Mouse (Mus musculus): ENCODE measurements around the gene Cabin1. TPM values are rescaled to one million over a fixed set of nuclear protein-coding genes. Genes with fewer than 3 reads are reported as not detected.

Cabin1 gene
- total RNA-seq (2021): 1 to 10 TPM; 7.7 to 8.0 TPM
- long read RNA-seq, experiment 1, full-length matches to known transcripts: 1 of 10 reads
- long read RNA-seq, experiment 1, partial matches to known transcripts: 2 of 10 reads
- long read RNA-seq, experiment 1, other reads (novel, unspliced or antisense): 7 of 10 reads
- long read RNA-seq, experiment 2, full-length matches to known transcripts: 2 of 5 reads
- long read RNA-seq, experiment 2, partial matches to known transcripts: 2 of 5 reads
- long read RNA-seq, experiment 2, other reads (novel, unspliced or antisense): 1 of 5 reads

DNA sequence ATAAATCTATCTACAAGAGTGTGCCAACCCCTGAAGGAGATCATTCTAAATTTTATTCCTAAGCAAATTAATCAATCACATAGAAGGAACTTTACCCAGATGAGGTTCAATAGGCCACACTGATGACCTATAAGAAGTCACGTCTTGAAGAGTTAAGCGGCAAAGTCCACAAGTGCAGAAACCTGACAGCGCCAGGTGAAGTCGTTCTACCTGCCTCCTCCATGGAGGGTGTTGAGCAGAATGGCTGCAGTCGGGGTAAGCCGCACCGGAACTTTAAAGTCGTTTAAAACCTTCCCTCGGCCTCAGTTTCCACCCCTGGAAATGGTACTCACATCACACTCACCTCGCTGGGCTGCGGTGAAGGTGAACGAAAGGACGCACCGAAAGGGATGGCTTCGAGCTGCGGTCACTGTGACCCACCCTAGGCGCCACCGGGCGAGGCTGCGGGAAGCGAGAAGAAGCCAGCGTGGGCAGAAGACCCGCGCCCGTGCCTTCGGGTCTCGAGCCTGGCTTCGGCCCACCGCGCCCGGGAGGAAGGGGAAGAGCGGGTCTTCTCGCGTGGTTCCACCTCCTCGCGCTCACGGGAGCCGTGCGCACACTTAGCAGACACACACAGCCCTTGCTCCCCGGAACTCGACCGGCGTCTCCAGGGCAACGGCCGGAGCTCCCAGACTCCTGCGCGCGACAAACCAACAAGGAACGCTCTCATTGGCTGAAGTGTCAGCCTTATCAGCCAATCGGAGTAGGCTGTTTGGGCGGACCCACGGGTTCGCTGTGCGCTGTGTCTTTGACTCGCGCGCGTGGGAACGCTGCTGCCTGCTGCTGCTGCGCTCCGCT, at the start of gene Cabin1:
Gene Cabin1, minus strand, starts transcription at position 660 of the 837 bp plus-strand sequence.
- peak; percentile 97 for DNase-seq (ENCODE audit: low spot score)

DNA sequence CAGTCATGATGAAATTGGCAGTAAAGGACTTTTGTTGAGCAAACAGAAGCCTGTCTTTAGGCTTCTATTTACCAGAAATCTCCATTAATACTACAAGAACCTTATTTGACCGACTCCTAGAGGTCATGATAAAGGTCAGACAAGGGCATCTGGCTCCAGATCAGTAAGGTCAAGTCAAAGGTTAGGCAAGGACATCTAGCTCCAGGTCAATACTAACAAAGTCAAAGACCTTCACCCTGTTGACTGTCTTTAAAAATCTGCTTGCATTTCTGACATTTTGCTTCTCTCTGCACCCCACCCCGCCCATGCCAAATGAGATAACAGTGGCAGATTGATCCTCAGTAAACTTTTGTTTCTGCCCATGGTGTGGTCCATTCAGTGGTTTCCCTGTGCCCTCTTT, 40.1 kb upstream of the Cabin1 start:
- DNase-seq (ENCODE audit: low spot score): no peak

DNA sequence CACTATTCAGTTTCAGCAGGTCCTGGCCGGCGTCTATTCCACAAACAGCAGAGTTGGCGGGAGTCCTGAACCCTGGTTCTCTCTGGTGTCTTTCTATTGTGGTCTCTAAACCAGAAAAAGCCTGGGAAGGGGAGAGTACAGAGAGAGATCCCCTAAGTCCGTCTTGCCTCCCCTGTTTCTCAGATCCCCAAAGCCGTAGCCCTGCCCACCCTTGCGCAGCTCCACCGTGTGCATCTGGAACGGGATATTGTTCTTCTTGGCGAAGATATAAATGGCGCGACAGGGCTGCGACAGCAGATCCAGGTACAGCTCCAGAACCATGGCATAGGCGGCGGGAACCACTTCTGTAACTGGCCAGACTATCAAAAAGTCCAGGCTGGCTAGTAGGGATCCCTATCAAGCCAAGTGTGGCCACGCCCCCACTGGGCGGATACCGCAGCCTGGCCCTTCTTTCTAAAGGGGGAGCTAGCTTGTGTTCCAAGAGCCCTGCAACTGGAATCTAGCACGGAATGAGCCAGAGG, 34.1 kb upstream of the Cabin1 start, which contains the start of gene Gstt1:
Gene Gstt1, minus strand, starts transcription at position 409 of the 521 bp plus-strand sequence.
- peak; percentile 76 for DNase-seq (ENCODE audit: low spot score)

DNA sequence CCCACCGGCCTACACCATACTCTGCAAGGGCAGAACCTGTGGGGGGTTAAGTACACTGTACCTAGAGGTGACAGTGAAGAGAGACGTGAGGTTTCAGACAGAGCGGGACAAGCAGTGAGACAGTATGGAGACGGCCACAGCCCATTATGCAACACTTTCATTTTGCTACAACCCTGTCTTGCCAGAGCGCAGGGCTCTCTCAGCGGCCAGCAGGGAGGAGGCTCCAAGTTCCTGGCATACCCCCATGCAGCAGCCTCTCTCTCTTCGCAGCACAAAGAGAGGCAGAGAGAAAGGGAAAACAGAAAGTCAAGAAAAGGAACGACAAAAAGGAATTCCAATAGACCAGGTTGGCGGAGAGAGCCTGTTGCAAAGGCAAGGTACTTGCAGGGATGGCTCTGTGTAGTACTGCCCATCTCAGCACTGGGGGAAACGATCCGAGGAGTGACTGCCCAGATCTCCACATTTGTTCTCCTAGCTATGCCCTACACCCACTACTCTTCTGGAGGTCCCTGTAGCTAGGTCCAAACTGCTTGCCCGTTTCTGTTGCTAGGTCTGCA, 33.6 kb upstream of the Cabin1 start:
- DNase-seq (ENCODE audit: low spot score): peak; percentile 71

DNA sequence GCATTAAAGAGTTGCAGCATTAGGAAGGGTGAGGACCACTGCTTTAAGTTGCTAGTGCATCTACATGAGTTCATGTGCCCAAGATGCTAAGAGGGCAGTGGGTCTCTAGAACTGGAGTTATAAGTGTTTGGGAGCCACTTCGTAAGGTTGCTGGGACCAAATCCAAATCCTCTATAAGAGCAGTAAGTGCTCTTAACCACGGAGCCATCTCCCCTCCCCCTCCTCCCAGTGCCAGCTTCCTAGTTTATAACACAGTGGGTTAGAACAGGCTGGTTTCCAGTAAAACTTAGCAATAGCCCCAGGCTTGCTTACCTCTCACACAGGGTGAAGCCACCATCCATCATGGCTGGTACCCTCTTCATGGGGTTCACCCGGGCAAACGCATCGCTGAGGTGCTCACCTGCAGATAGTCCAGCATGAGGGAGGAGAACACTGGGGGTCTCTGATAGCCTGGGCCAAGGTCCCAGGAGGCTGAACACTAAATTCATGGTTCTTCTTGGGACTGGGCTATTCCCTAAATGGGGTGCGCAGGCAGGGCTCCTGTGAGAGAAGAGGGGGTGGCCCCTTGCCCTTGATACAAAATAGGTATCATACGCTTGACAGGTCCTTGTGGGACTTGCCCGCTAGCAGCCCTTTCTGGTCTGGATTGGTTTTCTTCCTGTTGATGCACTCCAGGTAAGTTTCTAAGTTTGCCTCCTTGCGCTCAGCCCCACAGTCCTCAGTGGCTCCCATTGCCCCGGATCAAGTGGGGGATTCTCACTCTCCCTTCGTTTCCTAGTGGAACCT, 32.8 kb upstream of the Cabin1 start:
- DNase-seq (ENCODE audit: low spot score): no peak

DNA sequence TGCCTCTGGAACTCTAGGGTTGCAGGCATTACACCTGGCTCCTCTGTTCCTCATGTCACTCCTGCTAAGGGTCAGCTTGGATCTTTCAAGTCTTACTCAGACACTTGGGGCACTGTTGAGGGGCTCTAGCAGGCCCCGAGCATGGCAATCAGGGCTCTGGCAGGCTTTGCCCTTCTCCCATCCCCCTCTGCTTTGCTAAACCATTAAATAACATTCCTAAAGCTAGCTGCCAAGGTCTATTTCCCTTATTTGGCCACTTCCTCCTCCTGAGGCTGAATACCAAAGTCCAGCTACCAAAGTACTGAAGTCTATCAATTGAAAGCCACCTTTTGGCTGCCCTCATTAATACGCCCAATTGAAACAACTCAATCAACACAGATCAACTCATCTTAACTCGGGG, 30.7 kb upstream of the Cabin1 start:
- DNase-seq (ENCODE audit: low spot score): no peak

DNA sequence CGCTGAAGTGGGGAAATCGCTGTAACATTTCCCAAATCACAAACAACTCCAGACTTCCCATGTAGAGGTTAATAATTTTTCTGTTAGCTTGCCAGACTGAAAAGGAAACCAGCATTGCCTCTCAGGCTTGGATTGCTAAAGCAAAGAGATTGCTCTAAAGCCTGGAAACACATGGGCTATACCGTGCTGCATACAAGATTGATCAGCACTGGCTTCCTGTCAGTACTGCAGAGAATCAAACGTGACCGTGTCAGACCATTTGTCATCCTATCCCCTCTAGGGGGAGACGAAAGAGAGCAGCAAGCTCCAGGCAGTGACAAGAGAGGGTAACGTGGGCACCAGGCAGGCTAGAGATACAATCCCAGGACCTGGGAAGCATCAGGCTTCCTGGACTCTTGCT, 26.6 kb upstream of the Cabin1 start:
- no peak for DNase-seq (ENCODE audit: low spot score)

DNA sequence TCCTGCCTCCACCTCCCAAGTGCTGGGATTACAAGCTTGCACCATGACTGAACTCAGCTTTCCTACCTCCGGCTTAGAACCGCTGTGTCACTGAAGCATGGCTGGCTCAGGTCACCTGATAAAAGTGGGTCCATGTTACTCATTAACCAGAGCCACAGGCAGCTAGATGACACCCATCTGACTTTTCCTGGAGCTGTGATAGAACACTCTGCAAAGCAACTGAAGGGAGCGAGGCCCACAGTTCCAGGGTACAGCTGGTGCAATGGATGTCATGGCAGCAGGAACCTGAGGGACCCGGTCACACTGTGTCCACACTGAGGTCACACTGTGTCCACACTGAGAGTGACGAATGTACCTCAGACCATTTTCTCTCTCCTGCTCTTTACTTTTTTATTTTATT, 25.7 kb upstream of the Cabin1 start:
- no peak for DNase-seq (ENCODE audit: low spot score)

DNA sequence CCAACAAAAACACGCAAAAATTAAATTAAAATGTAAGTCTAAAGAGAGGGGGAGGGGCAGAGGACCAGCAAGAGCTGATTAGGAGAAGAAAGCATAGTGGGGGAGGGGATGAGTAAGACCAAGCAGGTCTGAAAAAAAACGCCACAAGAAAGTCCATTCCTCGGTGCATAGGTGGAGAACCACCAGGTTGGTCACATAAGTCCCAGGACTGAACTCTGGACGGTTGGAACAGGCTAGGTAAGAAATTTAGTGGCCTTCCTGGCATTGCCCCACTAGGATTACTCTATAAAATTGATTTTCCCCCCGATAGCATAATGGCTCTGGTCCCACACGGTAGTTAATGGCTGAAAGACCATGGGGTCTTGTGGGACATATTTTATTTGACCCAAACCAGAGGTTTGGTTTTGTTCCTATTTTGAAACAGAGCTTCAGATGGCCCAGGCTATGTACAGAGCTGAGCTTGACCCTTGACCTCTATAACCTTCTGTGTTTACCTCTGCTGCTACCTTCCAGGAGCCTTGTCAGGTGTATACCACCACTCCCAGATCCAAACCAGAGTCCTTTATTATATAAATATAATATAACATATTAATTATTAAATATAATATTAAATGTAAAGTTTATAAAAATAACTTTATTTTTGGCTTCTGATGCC, 25.1 kb upstream of the Cabin1 start:
- DNase-seq (ENCODE audit: low spot score): no peak

DNA sequence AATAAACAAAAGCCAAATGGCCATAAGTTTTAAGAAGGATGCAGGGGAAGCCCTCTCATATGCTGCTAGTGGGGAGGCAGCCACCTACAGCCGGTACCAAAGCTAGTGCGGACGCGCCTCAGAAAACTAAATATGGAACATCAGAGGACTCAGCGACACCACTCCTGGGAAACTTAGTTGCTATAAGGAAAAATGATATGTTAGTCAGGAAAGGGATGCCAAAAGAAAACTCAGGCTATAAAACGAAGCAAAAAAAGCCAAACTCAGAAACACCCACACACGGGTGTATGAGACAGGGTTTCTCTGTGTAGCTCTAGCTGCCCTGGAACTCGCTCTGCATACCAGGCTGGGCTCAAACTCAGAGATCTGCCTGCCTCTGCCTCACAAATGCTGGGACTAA, 24.1 kb upstream of the Cabin1 start:
- DNase-seq (ENCODE audit: low spot score): no peak

DNA sequence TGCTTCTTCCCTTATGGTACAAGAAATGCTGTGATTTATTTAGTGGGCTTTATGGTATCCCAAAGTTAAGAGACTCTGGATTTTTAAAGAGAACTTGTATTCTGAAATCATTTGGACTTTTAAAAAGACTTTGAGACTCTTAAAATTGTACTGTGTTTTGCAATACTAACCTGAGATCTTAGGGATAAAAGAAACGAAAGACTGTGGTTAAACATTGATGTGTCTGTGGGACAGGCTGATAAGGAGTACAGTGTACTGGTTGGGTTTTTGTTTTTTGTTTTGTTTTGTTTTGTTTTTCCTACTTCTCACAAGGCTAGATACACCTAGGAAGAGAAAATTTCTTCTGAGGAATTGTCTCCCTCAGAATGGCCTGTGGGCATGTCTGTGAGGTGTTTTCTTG, 21.3 kb upstream of the Cabin1 start:
- DNase-seq (ENCODE audit: low spot score): no peak

DNA sequence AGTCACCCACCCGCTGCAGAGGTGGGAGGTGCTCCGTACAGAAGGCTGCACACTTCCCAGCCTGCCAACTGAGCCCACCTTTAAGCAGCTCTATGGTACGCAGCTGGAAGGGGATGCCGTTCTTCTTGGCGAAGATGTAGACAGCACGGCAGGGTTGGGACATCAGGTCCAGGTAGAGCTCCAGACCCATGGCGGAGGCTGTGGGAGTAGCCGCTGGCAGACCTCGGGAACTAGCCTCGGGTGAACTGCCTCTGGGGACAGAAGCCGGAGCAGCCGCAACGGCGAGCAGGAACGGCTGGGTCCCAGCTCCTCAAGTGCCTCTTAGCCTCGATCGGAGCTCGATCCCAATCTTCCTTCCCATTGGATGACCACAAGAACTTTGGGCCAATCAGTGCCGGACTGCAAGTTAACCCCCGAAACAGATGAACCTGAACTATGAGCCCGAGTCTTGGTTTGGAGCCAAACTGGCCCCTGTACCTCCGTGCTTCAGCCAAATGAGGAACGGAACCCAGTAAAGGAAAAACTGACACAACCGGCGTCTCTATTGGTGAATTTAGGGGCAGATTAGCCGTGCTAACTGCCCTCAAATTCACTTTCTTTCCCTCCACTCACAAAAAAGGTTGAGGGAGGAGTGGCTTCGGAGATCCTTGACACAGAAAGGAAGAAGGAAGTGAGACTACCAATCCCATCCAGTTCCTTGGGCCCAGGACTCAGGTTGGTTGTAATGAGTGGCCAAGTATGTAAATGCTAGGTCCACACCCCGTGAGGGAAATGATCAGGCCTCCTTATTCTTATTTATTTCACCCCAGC, 16.8 kb upstream of the Cabin1 start, which contains the start of the genes Gm20441 and Gstt3:
Gene Gm20441, minus strand, starts transcription at position 186 of the 810 bp plus-strand sequence.
Gene Gstt3, minus strand, starts transcription at position 646 of the 810 bp plus-strand sequence.
- peak; percentile 75 for DNase-seq (ENCODE audit: low spot score)

DNA sequence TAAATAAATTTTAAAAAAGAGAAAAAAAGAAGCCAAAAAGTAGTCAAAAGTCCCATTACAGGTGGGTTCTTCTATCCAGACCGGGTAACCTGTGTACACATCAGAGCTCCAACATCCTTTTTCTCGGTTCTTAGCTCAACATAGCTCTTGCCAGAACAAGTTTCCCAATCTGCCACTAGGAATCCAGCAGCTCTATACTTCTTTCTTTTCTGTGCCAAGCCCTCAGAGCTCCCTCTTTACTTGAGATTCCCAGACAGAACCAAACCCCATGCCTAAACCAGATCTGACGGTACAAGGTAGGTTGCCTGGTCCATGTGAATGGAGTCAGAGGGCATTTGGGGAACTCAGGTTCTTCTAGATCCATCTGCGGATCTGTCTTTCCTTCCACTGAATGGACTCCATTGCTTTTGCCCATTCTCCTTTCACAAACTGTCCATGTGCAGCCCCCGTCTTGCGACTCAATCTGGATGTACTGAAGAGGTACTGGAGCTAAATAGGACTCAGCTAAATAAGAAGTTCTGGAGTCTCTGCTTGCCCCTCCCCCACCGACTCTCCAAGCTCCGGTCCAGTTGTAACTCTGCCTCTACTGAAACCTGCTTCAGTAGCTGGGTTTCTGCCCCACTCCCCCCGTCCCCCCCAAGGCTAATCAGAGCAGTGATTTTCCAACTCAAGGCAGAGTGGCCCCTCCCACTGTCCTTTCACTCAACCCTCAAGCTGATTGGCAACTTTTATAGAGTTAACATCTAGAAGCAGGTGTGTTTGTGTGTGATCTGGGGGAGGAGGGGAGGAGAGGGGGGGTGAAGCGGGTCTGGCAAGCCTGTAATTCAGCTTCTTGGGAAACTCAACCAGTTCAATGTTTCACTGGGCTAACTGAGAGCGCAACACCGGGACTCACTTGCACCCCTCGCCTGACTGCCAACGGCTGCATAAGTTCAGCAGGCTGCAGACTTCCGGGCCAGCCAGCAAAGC, 15.3 kb upstream of the Cabin1 start:
- no peak for DNase-seq (ENCODE audit: low spot score)

DNA sequence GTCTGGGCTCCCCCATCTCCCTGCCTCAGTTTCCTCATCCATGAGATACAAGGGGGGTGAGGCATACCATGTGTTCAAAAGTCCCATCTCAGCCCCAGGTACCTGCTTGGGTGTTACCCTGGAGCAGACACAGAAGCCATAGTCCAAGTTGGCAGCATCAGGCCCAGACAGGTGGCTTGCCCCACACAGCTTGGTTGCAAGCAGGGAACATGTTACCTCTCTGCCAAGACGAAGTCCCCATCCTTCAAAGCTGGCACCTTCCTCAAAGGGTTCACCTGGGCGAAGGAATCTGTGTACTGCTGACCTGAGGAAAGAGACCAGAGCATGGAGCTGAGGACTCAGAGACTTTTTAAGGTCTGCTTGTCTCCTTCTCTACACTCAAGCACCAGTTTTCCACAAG, 13.7 kb upstream of the Cabin1 start:
- DNase-seq (ENCODE audit: low spot score): no peak

DNA sequence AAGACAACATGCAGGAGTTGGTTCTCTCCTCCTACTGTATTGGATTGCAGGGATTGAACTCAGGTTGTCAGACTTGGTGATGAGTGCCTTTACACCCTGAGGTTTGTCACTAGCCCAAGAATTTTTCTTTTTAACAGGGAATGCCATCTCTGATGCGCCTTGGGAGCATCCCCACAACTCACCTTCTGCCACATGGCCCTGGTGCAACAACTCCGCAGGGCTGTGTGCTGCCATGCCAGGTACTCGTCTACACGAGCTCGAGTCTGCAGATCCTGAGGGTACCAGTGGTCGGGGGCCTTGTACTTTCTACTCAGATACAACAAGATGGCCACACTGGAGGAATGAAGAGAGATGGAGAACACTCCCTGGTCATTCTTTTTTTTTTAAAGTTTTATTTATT, 12.4 kb upstream of the Cabin1 start:
- no peak for DNase-seq (ENCODE audit: low spot score)

DNA sequence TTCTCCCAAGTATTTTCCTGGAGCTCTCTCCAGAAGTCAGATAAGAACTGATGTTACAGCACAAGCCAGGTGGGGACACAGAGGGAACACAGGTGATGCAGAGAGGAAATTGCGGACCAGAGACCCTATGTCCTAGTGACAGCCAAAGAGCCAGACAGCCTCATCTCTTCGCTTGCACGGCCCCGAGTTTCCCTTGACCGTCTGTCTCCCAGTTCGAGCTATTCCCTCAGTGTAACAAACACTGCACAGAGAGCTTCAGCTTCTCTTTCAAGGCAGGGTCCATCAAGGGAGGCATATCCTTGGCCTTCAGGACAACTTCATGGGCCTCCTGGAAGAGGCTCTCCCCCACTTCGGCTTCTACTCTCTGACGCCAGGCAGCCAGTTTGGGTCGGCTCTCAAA, 10.4 kb upstream of the Cabin1 start:
- DNase-seq (ENCODE audit: low spot score): no peak

DNA sequence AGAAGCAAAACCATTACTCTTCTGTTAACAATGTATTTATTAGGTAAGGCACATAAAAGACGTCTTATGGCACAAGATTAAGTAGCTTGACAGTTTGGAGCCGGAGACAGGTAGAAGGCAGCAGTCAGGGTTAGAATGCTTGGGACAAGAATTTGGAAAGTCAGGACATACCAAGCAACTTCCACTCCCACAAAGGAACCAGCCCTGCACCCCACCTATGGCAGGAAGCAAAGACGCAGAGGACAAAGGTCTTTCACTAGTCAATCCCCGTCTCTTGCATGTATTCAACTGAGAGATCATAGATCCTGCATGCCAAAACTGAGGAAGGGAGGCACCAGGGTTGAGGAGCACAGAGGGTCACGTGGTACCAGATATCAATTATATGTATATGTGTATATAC, 10.0 kb upstream of the Cabin1 start:
- DNase-seq (ENCODE audit: low spot score): no peak

DNA sequence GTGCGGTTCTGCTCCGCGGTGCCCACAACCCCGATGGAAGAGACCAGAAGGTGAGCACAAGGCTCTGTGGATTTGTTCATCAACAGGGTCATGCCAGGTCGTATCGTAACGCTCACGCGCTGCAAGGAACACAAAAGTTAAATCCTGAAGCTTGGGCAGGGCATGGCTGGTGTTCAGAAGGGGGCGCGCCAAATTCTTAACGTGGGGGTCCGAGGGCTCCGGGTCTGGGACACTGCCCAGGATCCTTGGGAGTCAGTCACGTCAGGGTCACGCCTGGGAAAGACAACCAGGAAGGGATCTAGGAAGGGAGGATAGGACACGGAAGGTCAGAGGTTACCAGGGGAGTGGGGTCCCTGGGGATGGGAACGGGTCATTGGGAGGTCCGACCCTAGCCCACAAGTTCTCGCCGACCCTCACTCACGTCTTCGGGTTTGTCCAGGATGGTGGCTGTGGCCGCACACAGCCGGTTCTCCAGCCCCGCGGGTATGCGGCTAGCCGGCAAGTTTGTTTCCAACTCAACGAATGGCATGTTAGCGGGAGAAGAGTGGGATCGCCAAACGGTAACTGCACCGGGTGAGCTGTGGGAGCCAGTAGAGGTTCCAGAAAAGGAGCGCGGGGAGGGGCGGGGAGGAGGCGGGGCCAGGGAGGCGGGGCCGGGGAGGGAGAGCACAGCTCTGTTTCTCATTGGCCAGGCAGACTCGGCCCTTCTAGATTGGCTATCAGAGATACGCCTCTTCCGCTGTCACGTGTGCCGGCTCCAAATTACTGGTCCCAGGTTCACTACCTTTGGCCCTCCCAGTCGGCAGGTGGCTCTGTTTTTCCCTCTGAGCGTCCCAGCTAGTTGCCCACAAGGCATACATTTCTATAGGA, 8.9 kb upstream of the Cabin1 start, which contains the start of gene Ddt:
Gene Ddt, minus strand, starts transcription at position 620 of the 870 bp plus-strand sequence.
- peak; percentile 81 for DNase-seq (ENCODE audit: low spot score)
